ENCODE assay signal across 8 mouse cellular contexts in the genomic region with DNA sequence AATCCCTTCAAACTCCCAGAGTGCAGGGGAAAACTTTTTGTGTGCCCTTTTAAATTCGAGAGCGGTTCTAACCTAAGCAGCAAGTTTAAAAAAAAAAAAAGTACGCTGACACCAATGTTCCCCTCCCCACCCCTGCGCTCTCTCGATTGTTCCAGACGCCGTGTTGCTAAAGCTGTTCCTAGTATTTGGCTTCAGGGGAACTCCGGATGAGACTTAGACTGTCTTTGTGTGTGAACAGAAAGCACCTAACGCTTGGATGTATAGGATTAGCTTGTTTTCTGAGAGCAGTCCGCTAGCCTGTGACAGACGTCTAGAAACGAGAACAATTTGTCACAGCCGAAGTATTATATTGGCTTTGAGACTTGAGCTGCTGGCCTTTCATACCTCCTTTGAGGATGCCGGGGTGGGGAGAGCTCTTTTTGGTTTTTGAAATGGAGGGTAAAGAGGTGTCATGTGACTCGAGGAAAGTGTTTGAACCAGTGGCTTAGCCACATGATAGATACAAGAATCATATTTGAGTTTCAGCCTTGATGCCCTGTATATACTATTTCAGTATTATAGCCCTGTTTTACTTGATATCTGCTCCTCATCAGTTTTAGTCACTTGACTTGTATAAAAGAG. TPM values are rescaled to one million over a fixed set of nuclear protein-coding genes. Genes with fewer than 3 reads are reported as not detected.
DNase-seq lines count a peak whose midpoint lies in the region; ATAC-seq and TF ChIP-seq lines count a peak whose summit lies in the region.

No protein-coding gene starts in this region.

- peak overlapping the region; percentile 85 for H3K9ac ChIP-seq in heart, postnatal 0 days (replicated peaks; ENCODE audit: low read depth, low read length)
- H3K9ac ChIP-seq in liver, postnatal 0 days (replicated peaks) = peak overlapping the region; percentile 97

- WGBS in spleen, adult 2 months = 2% methylated on average over 15 of the region's 15 CpGs
- 6% methylated on average over 15 of the region's 15 CpGs for WGBS in heart, postnatal 0 days
- WGBS in liver, postnatal 0 days (ENCODE audit: insufficient replicate concordance) = 4% methylated on average over 15 of the region's 15 CpGs

- H3K27me3 ChIP-seq in spleen, adult 2 months (ENCODE audit: control insufficient read depth, insufficient read depth, low read length) = no peaks in the 10 kb centered on the region
- H3K27me3 ChIP-seq in heart, postnatal 0 days (ENCODE audit: control insufficient read depth, insufficient read depth, low read length) = no peaks in the 10 kb centered on the region
- no peaks in the 10 kb centered on the region for H3K27me3 ChIP-seq in liver, postnatal 0 days (ENCODE audit: insufficient read depth, low read length)

- TF ChIP-seq EP300 in heart, postnatal 0 days (IDR thresholded peaks at IDR 0.05; ENCODE audit: low read depth) = no peak
- no peak for TF ChIP-seq EP300 in liver, postnatal 0 days (IDR thresholded peaks at IDR 0.05; ENCODE audit: low read depth)

- peak overlapping the region; percentile 89 for H3K4me2 ChIP-seq in heart, postnatal 0 days (ENCODE audit: low read depth, low read length)
- peak overlapping the region; percentile 89 for H3K4me2 ChIP-seq in liver, postnatal 0 days (ENCODE audit: low read depth, low read length)

- no peaks in the 10 kb centered on the region; the same call in 1 of the 2 replicates for H3K4me1 ChIP-seq in spleen, adult 2 months (ENCODE audit: control insufficient read depth, insufficient read depth, insufficient read length)
- H3K4me1 ChIP-seq in heart, postnatal 0 days (ENCODE audit: control insufficient read depth, insufficient read depth) = peaks cover 7% of the 10 kb centered on the region; the same call in 1 of the 2 replicates
- peaks cover 6% of the 10 kb centered on the region; the same call in 1 of the 2 replicates for H3K4me1 ChIP-seq in liver, postnatal 0 days (ENCODE audit: insufficient read depth)

- no peak for DNase-seq in spleen, adult 2 months (ENCODE audit: low read depth in 1 of 2, low spot score in 2 of 2)
- DNase-seq in spleen, adult 18-20 months = no peak
- peak; percentile 28 for DNase-seq in c-Kit-positive CD71-negative TER-119-negative erythroid progenitor cells, embryonic 14.5 days (ENCODE audit: low read depth)
- DNase-seq in heart, postnatal 0 days (ENCODE audit: low spot score) = peak; percentile 10
- no peak for DNase-seq in liver, postnatal 0 days
- DNase-seq in retina, embryonic 14.5 days (ENCODE audit: low spot score) = peak; percentile 11
- DNase-seq in left cerebral cortex, adult 11 months (ENCODE audit: low spot score) = no peak
- no peak for DNase-seq in urinary bladder, postnatal 10 days (ENCODE audit: low spot score)

- no peak overlapping the region for H3K27ac ChIP-seq in spleen, adult 2 months (ENCODE audit: insufficient read depth, low read length)
- no peak overlapping the region for H3K27ac ChIP-seq in heart, postnatal 0 days (ENCODE audit: low read depth)
- H3K27ac ChIP-seq in liver, postnatal 0 days (ENCODE audit: low read depth) = no peak overlapping the region

- H3K4me3 ChIP-seq in spleen, adult 2 months (ENCODE audit: extremely low read depth, insufficient read depth, insufficient read length) = peak overlapping the region; percentile 98
- H3K4me3 ChIP-seq in heart, postnatal 0 days (ENCODE audit: low read depth, low read length) = peak overlapping the region; percentile 88
- peak overlapping the region; percentile 93 for H3K4me3 ChIP-seq in liver, postnatal 0 days (ENCODE audit: low read depth, low read length)

- TF ChIP-seq POLR2A in spleen, adult 2 months (IDR thresholded peaks at IDR 0.05; ENCODE audit: low read depth, low read length) = no peak

- ATAC-seq in heart, postnatal 0 days (ENCODE audit: insufficient read depth, low read depth) = no peak
- 0 out of 2 replicates have a peak, but pooled peaks have one; percentile 13 for ATAC-seq in liver, postnatal 0 days

- TF ChIP-seq CTCF in spleen, adult 2 months (IDR thresholded peaks at IDR 0.05; ENCODE audit: extremely low read depth, insufficient read depth, insufficient read length, insufficient replicate concordance) = no peak
- no peak for TF ChIP-seq CTCF in heart, postnatal 0 days (IDR thresholded peaks at IDR 0.05; ENCODE audit: low read depth)
- TF ChIP-seq CTCF in liver, postnatal 0 days (IDR thresholded peaks at IDR 0.05; ENCODE audit: low read depth) = no peak

- H3K36me3 ChIP-seq in spleen, adult 2 months (ENCODE audit: control insufficient read depth, insufficient read depth, low read length) = no peaks in the 10 kb centered on the region; the same call in 1 of the 2 replicates
- peaks cover under 1% of the 10 kb centered on the region for H3K36me3 ChIP-seq in heart, postnatal 0 days (replicated peaks; ENCODE audit: control insufficient read depth, insufficient read depth, low read length)
- H3K36me3 ChIP-seq in liver, postnatal 0 days (replicated peaks; ENCODE audit: insufficient read depth, low read length) = 0 out of 2 replicates have a peak, but pooled peaks cover under 1% of the 10 kb centered on the region

- no peaks in the 10 kb centered on the region for H3K9me3 ChIP-seq in heart, postnatal 0 days (replicated peaks; ENCODE audit: control insufficient read depth, low read length)
- H3K9me3 ChIP-seq in liver, postnatal 0 days (ENCODE audit: low read length) = no peaks in the 10 kb centered on the region

RNA-seq across cellular contexts. Expression of gene Traf6, which starts 1.0 kb away (rescaled TPM):
- polyA plus RNA-seq in spleen, adult 2 months (2012; rRNA removed) = 8.6 and 9.9 TPM in 2 replicates
- 13.9 and 24.2 TPM in 2 replicates for total RNA-seq in heart, postnatal 0 days (2014; rRNA removed; ENCODE audit: low replicate concordance)
- polyA plus RNA-seq in heart, postnatal 0 days (2015; fragmentation: Nextera tagmentation; extraction: Ambion mirVana) = 2.8 and 3.3 TPM in 2 replicates
- 2.7 and 2.8 TPM in 2 replicates for polyA plus RNA-seq in liver, postnatal 0 days (2015; fragmentation: Nextera tagmentation; extraction: Ambion mirVana)

RNA-seq across cellular contexts. Expression of gene B230118H07Rik, which starts 29.9 kb away (rescaled TPM):
- 0.54 and 0.62 TPM in 2 replicates for polyA plus RNA-seq in spleen, adult 2 months (2012; rRNA removed)
- total RNA-seq in heart, postnatal 0 days (2014; rRNA removed; ENCODE audit: low replicate concordance) = 17.3 and 24.3 TPM in 2 replicates
- polyA plus RNA-seq in heart, postnatal 0 days (2015; fragmentation: Nextera tagmentation; extraction: Ambion mirVana) = 85.5 and 92.1 TPM in 2 replicates
- polyA plus RNA-seq in liver, postnatal 0 days (2015; fragmentation: Nextera tagmentation; extraction: Ambion mirVana) = 15.1 and 18.5 TPM in 2 replicates

RNA-seq across cellular contexts. Expression of gene Rag1, which starts 30.0 kb away (rescaled TPM):
- polyA plus RNA-seq in spleen, adult 2 months (2012; rRNA removed) = 0.06 and 0.12 TPM in 2 replicates
- 0.04 and 12.3 TPM in 2 replicates for total RNA-seq in heart, postnatal 0 days (2014; rRNA removed; ENCODE audit: low replicate concordance)
- polyA plus RNA-seq in heart, postnatal 0 days (2015; fragmentation: Nextera tagmentation; extraction: Ambion mirVana) = 0.01 and 0.03 TPM in 2 replicates
- polyA plus RNA-seq in liver, postnatal 0 days (2015; fragmentation: Nextera tagmentation; extraction: Ambion mirVana) = 0.95 and 1.1 TPM in 2 replicates

RNA-seq across cellular contexts. Expression of gene Rag2, which starts 54.8 kb away (rescaled TPM):
- not detected in 2 replicates for polyA plus RNA-seq in spleen, adult 2 months (2012; rRNA removed)
- 0.08 TPM in 1 of 2 replicates, not detected in the other for total RNA-seq in heart, postnatal 0 days (2014; rRNA removed; ENCODE audit: low replicate concordance)
- not detected in 2 replicates for polyA plus RNA-seq in heart, postnatal 0 days (2015; fragmentation: Nextera tagmentation; extraction: Ambion mirVana)
- polyA plus RNA-seq in liver, postnatal 0 days (2015; fragmentation: Nextera tagmentation; extraction: Ambion mirVana) = 1.1 and 1.4 TPM in 2 replicates

Comparison
In these comparisons a context has a peak if more than half of its experiments do, and no peak if none do; other contexts are left out.
1. DNase-seq: peak in c-Kit-positive CD71-negative TER-119-negative erythroid progenitor cells, embryonic 14.5 days (single experiment), heart, postnatal 0 days (single experiment) and retina, embryonic 14.5 days (single experiment); none in spleen, adult 2 months (0 of 2), spleen, adult 18-20 months (0 of 2), liver, postnatal 0 days (single experiment), left cerebral cortex, adult 11 months (single experiment) and urinary bladder, postnatal 10 days (single experiment).
2. Peak in every context shown above with its lines, with median percentiles within 50 percentile points of each other: H3K4me3 ChIP-seq.